Mouse (Mus musculus): ENCODE results near the gene Atp2b4.

GRCm38 (mm10) chr1:133688301-133688700 lies 112.5 kb downstream of the Atp2b4 start:
- TF ChIP-seq POLR2A (IDR thresholded peaks at IDR 0.05; ENCODE audit: low read depth, low read length), result no peak
- TF ChIP-seq CTCF (conservative IDR thresholded peaks at IDR 0.05; ENCODE audit: insufficient read depth, insufficient read length, low read depth, low read length), result no peak

All from kidney, adult 2 months (tissue).